Mouse (Mus musculus): Measurements from ENCODE around the gene Rabgap1. TPM values are rescaled to one million over a fixed set of nuclear protein-coding genes. Genes with fewer than 3 reads are reported as not detected.
A peak's percentile ranks its signal among the peaks of the same experiment; 100 is the strongest.

The Rabgap1 gene
- 55.6 and 59.8 TPM in 2 replicates for polyA plus RNA-seq (2016; fragmentation: Nextera tagmentation; extraction: Ambion mirVana)

DNA sequence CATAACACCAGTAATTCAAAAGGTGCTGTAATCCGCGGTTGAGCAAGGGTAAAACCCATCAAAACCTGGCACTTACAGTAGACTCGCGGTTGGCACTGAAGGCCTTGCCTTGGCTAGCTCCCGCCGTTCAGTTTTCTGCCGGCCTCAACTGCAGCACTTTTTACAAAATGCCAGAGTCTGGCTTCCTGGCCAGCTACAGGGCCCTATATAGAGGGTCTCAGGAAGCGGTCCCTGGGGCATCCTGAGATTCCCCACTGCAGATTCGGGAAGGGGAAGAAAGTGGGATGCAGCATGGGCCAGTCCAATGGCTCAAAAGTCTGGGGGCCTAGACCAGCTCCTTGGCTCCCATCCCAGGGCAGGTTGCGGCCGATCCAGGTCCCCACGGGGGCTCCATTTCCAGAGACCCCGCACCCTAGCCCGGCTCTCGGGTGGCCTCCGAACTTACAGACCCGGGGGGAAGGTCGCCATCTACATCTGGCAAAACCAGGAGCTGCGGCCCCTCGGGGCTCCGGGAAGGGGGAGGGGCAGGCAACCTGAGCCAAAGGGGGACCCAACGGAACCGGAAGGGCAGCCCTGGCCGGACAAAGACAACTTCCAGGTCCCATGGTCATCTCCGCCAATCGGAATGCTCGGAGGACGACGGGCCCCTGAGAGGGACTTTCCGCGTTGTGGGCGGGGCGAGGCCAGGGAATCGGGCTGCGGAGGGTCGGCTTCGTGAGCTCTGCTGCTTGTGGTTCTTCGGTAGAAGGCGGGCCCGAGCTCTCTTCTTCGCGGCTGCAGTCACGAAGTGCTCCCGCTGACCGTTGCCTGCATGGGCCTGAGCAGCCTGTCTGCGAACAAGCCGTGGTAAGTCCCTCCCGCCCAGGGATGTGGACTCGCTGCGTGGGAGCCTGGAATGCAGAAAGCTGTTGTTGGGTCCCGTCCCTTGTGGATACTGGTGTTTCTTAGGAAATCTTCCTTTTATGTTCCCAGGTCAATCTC lies at the start of gene Rabgap1, which contains the start of the genes Zbtb26 and Zbtb6:
Rabgap1 (plus strand) TSS at position 669 of the 981 bp plus-strand sequence.
Zbtb26 (minus strand) TSS at position 525 of the 981 bp plus-strand sequence.
Zbtb6 (minus strand) TSS at position 561 of the 981 bp plus-strand sequence.
- H3K27me3 ChIP-seq, result no peaks in the 10 kb centered on the region

DNA sequence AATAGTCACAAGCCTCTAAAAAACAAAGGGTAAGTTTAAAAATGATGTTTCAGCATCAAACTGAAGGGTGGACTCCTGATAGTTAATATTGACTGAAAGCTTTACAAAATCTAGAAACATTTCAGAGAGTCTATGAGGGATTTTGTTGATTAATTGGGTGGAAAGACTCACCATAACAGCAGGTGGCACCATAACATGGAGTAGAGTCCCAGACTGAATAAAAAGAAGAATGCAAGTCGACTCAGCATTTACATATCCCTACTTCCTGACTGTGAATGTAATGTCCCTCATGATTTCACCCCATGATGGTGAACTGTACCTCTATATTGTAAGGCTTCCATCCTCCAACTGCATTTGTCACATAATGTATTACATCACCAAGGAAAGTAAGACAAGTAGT lies 47.5 kb upstream of the Rabgap1 start:
- no peak for ATAC-seq (ENCODE audit: insufficient number of reproducible peaks, insufficient read depth, low FRiP score, low TSS enrichment, low read depth)
- Histone ChIP-seq H3K4me3 (replicated peaks) (no peak overlapping the region), H3K9ac (replicated peaks) (no peak overlapping the region), H3K4me2 (no peak overlapping the region), H3K36me3 (peaks cover 63% of the 10 kb centered on the region), H3K4me1 (replicated peaks) (no peaks in the 10 kb centered on the region), H3K27ac (no peak overlapping the region), H3K9me3 (no peaks in the 10 kb centered on the region), H3K27me3 (no peaks in the 10 kb centered on the region)
- WGBS, result 74% methylated on average over 1 of the region's 1 CpGs

More for the DNA sequence above, at the start of gene Rabgap1, which contains the start of the genes Zbtb26 and Zbtb6:
- H3K27ac ChIP-seq, result peak within 1 kb of the TSS; percentile 91
- peaks cover 7% of the 10 kb centered on the region for H3K36me3 ChIP-seq
- peak within 1 kb of the TSS; percentile 64 for H3K4me3 ChIP-seq (replicated peaks)
- WGBS, result under 1% methylated on average over 51 of the region's 51 CpGs
- H3K4me2 ChIP-seq, result peak within 1 kb of the TSS; percentile 74
- no peaks in the 10 kb centered on the region for H3K9me3 ChIP-seq
- H3K9ac ChIP-seq (replicated peaks), result peak within 1 kb of the TSS; percentile 84
- ATAC-seq (ENCODE audit: insufficient number of reproducible peaks, insufficient read depth, low FRiP score, low TSS enrichment, low read depth), result peak; percentile 97
- H3K4me1 ChIP-seq (replicated peaks), result peaks cover 7% of the 10 kb centered on the region

- H3K9ac ChIP-seq (replicated peaks), result peak overlapping the region; percentile 96
- peaks cover 8% of the 10 kb centered on the region; the same call in 1 of the 2 replicates for H3K36me3 ChIP-seq
- 8% methylated on average over 3 of the region's 3 CpGs for WGBS
- no peak for ATAC-seq (ENCODE audit: insufficient number of reproducible peaks, insufficient read depth, low FRiP score, low TSS enrichment, low read depth)
- H3K27me3 ChIP-seq, result no peaks in the 10 kb centered on the region
- H3K27ac ChIP-seq, result peak overlapping the region; percentile 96
- H3K4me2 ChIP-seq, result peak overlapping the region; percentile 75
- H3K4me1 ChIP-seq (replicated peaks), result peaks cover 3% of the 10 kb centered on the region; the same call in 1 of the 2 replicates
- H3K9me3 ChIP-seq, result no peaks in the 10 kb centered on the region
- peak overlapping the region; percentile 94 for H3K4me3 ChIP-seq (replicated peaks)
Measured at GRCm38 (mm10) chr2:37421903-37422302, 21.2 kb upstream of the Rabgap1 start.

DNA sequence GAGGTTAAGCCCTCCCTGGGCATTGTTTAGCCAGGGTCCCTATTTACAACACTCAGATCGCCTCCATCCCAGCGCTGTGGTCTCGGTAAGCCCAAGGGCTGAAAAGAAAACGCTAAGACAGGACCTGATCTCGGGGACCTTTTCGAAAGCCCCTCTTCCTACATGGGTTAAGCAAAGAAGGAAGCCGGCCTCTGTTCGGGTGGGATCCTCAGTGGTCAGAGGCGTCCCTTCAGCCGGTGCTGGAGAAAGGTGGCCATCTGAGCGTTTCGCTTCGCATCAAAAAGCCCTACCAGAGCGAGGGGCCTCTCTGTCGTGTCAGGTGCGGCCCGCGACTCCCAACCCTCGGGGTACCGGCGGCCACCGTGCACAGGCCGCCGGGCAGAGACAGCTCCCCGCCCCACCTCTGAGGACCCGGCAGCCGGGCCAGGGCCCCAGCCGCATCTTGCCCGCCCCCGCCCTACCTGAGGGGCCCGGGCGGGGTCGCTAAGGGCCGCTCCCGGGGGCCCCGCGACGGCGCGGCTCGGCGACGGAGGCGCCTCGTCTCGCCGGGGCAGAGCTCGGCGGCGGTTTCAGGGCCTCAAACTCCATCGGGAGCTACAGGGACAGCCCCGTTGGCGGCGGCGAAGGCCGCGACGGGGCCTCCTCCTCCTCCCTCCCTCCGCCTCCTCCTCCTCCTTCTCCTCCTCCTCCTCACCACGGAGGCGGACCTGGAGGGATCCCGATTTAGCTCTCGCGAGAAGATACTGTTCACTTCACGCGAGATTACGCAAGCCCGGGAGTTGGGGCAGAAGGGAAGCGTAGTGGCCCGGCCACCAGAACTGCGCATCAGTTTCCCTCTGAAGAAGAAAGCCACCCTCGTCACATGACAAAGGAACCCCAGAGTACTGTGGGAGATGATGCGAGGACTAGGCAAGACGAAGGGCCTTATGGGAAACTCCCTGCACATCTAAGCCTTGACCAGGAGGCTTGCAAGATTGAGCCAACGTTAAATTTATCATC lies 20.5 kb upstream of the Rabgap1 start, which contains the start of gene Rc3h2:
Rc3h2 (minus strand) TSS at position 598 of the 999 bp plus-strand sequence.
- Histone ChIP-seq H3K36me3 (peaks cover 6% of the 10 kb centered on the region; the same call in 1 of the 2 replicates), H3K4me1 (replicated peaks) (peaks cover 3% of the 10 kb centered on the region; the same call in 1 of the 2 replicates), H3K27me3 (no peaks in the 10 kb centered on the region), H3K4me2 (peak within 1 kb of the TSS; percentile 75), H3K4me3 (replicated peaks) (peak within 1 kb of the TSS; percentile 94), H3K9ac (replicated peaks) (peak within 1 kb of the TSS; percentile 96), H3K27ac (peak within 1 kb of the TSS; percentile 96), H3K9me3 (no peaks in the 10 kb centered on the region)
- WGBS, result under 1% methylated on average over 66 of the region's 75 CpGs
- ATAC-seq (ENCODE audit: insufficient number of reproducible peaks, insufficient read depth, low FRiP score, low TSS enrichment, low read depth), result peak; percentile 98

- no peak for ATAC-seq (ENCODE audit: insufficient number of reproducible peaks, insufficient read depth, low FRiP score, low TSS enrichment, low read depth)
- Histone ChIP-seq H3K36me3 (peaks cover 12% of the 10 kb centered on the region), H3K9me3 (no peaks in the 10 kb centered on the region)
Measured at GRCm38 (mm10) chr2:37423671-37424070, 19.4 kb upstream of the Rabgap1 start.

GRCm38 (mm10) chr2:37430593-37431464 lies 12.2 kb upstream of the Rabgap1 start:
- no peaks in the 10 kb centered on the region for H3K27me3 ChIP-seq
- ATAC-seq (ENCODE audit: insufficient number of reproducible peaks, insufficient read depth, low FRiP score, low TSS enrichment, low read depth), result peak; percentile 95
- peak overlapping the region; percentile 83 for H3K4me3 ChIP-seq (replicated peaks)
- peak overlapping the region; percentile 97 for H3K27ac ChIP-seq
- peak overlapping the region; percentile 74 for H3K4me2 ChIP-seq
- WGBS, result 0% methylated on average over 38 of the region's 38 CpGs
- peaks cover 23% of the 10 kb centered on the region for H3K36me3 ChIP-seq
- H3K9me3 ChIP-seq, result no peaks in the 10 kb centered on the region
- H3K4me1 ChIP-seq (replicated peaks), result peaks cover 7% of the 10 kb centered on the region
- peak overlapping the region; percentile 80 for H3K9ac ChIP-seq (replicated peaks)

More at GRCm38 (mm10) chr2:37423671-37424070, 19.4 kb upstream of the Rabgap1 start:
- Histone ChIP-seq H3K4me2 (no peak overlapping the region), H3K4me1 (replicated peaks) (peaks cover 3% of the 10 kb centered on the region; the same call in 1 of the 2 replicates), H3K9ac (replicated peaks) (no peak overlapping the region), H3K27ac (no peak overlapping the region), H3K27me3 (no peaks in the 10 kb centered on the region), H3K4me3 (replicated peaks) (no peak overlapping the region)
- WGBS, result 66% methylated on average over 3 of the region's 3 CpGs

GRCm38 (mm10) chr2:37431609-37432008 lies 11.5 kb upstream of the Rabgap1 start:
- Histone ChIP-seq H3K4me3 (replicated peaks) (peak overlapping the region; percentile 83), H3K4me2 (peak overlapping the region; percentile 74), H3K27ac (peak overlapping the region; percentile 97), H3K9ac (replicated peaks) (peak overlapping the region; percentile 80), H3K9me3 (no peaks in the 10 kb centered on the region), H3K36me3 (peaks cover 31% of the 10 kb centered on the region), H3K27me3 (no peaks in the 10 kb centered on the region), H3K4me1 (replicated peaks) (peaks cover 7% of the 10 kb centered on the region)
- WGBS, result 29% methylated on average over 7 of the region's 7 CpGs
- ATAC-seq (ENCODE audit: insufficient number of reproducible peaks, insufficient read depth, low FRiP score, low TSS enrichment, low read depth), result no peak

GRCm38 (mm10) chr2:37451667-37452375 lies 8.7 kb downstream of the Rabgap1 start:
- Histone ChIP-seq H3K4me2 (peak overlapping the region; percentile 84), H3K27ac (peak overlapping the region; percentile 82), H3K4me1 (replicated peaks) (peaks cover 7% of the 10 kb centered on the region), H3K36me3 (peaks cover 7% of the 10 kb centered on the region; the same call in 1 of the 2 replicates), H3K27me3 (no peaks in the 10 kb centered on the region), H3K4me3 (replicated peaks) (peak overlapping the region; percentile 88), H3K9me3 (no peaks in the 10 kb centered on the region), H3K9ac (replicated peaks) (peak overlapping the region; percentile 90)
- ATAC-seq (ENCODE audit: insufficient number of reproducible peaks, insufficient read depth, low FRiP score, low TSS enrichment, low read depth), result peak; percentile 97
- 9% methylated on average over 41 of the region's 44 CpGs for WGBS

DNA sequence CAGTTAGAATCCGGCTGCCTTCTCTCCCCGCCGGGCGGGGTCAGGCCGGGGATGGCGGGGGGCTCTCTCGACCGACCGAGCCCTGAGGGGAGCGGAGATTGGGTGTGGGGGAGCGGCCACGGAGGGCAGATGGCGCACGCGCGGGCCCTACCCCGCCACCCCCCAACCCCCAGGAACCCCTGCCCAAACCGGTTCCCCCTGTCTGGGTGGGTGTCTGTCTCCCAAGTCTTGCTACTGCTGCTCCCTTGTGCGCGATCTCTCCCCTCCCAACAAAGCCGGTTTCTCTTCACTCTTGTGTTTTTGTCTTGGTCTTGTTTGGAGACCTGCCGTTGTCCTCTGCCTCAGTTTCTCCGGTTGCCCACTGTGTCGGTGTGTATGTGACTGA lies 9.3 kb downstream of the Rabgap1 start:
- Histone ChIP-seq H3K4me2 (peak overlapping the region; percentile 84), H3K9ac (replicated peaks) (peak overlapping the region; percentile 90), H3K9me3 (no peaks in the 10 kb centered on the region), H3K4me1 (replicated peaks) (peaks cover 7% of the 10 kb centered on the region), H3K4me3 (replicated peaks) (peak overlapping the region; percentile 88), H3K36me3 (peaks cover 4% of the 10 kb centered on the region; the same call in 1 of the 2 replicates), H3K27me3 (no peaks in the 10 kb centered on the region), H3K27ac (peak overlapping the region; percentile 82)
- under 1% methylated on average over 24 of the region's 24 CpGs for WGBS
- peak; percentile 87 for ATAC-seq (ENCODE audit: insufficient number of reproducible peaks, insufficient read depth, low FRiP score, low TSS enrichment, low read depth)

All from limb, embryonic 12.5 days (tissue).